Mouse (Mus musculus) kidney, adult 10 weeks (tissue): ENCODE measurements around the gene Psmc3. TPM values are rescaled to one million over a fixed set of nuclear protein-coding genes. Genes with fewer than 3 reads are reported as not detected.

Source experiments
- polyA plus RNA-seq: library from polyadenylated mRNA; stranded (reverse); fragments of 350-450 nt; fragmentation: Illumina TruSeq; extraction: RNeasy Lipid Tissue Mini Kit (QIAGEN cat#74804); gene quantifications from one replicate; pipeline ENCODE4 v1.2.3, GENCODE M21; 2014; ENCODE audit warnings: low read depth, low replicate concordance

Gene Psmc3
- 173 TPM for polyA plus RNA-seq

GRCm38 (mm10) chr2:91053934-91054382 lies at the start of gene Psmc3:
Gene Psmc3 (plus strand): TSS chr2:91054009.

GRCm38 (mm10) chr2:91035385-91035784 lies 18.4 kb upstream of the Psmc3 start, which contains the start of gene Rapsn:
Gene Rapsn (plus strand): TSS chr2:91035620.

GRCm38 (mm10) chr2:91070076-91070800 lies 16.4 kb downstream of the Psmc3 start, which contains the start of gene Slc39a13:
Gene Slc39a13 (minus strand): TSS chr2:91070417.

GRCm38 (mm10) chr2:91081775-91082695 lies 28.2 kb downstream of the Psmc3 start, which contains the start of gene Spi1:
Gene Spi1 (plus strand): TSS chr2:91082390.

Other genes starting within 250 kb of the Psmc3 start
- 626 TPM for gene Mtch2, start 206.9 kb upstream of the Psmc3 start, polyA plus RNA-seq
- not detected for gene C1qtnf4, start 168.1 kb upstream of the Psmc3 start, polyA plus RNA-seq
- gene Kbtbd4, start 149.3 kb upstream of the Psmc3 start, polyA plus RNA-seq, result 12.0 TPM
- gene Ndufs3, start 149.2 kb upstream of the Psmc3 start, polyA plus RNA-seq, result 335 TPM
- 76.2 TPM for gene Celf1, start 113.6 kb upstream of the Psmc3 start, polyA plus RNA-seq
- not detected for gene Rapsn, start 18.4 kb upstream of the Psmc3 start, polyA plus RNA-seq
- 4.7 TPM for gene Slc39a13, start 16.4 kb downstream of the Psmc3 start, polyA plus RNA-seq
- 1.9 TPM for gene Spi1, start 28.4 kb downstream of the Psmc3 start, polyA plus RNA-seq
- gene Mybpc3, start 64.1 kb downstream of the Psmc3 start, polyA plus RNA-seq, result not detected
- 1.9 TPM for gene Madd, start 129.8 kb downstream of the Psmc3 start, polyA plus RNA-seq
- gene Nr1h3, start 148.8 kb downstream of the Psmc3 start, polyA plus RNA-seq, result 1.1 TPM
- 30.4 TPM for gene Acp2, start 148.9 kb downstream of the Psmc3 start, polyA plus RNA-seq
- gene Ddb2, start 183.0 kb downstream of the Psmc3 start, polyA plus RNA-seq, result 12.4 TPM
- 0.77 TPM for gene Pacsin3, start 201.9 kb downstream of the Psmc3 start, polyA plus RNA-seq
- 9.7 TPM for gene Arfgap2, start 211.0 kb downstream of the Psmc3 start, polyA plus RNA-seq